Mouse (Mus musculus): ENCODE data around the gene Auts2.

The Auts2 gene

GRCm38 (mm10) chr5:131585684-131586331 lies 957.3 kb downstream of the Auts2 start:
- DNase-seq (ENCODE audit: low read depth in 2 of 2, low spot score in 2 of 2) = no peak

GRCm38 (mm10) chr5:131584260-131585135 lies 958.6 kb downstream of the Auts2 start:
- DNase-seq (ENCODE audit: low read depth in 2 of 2, low spot score in 2 of 2) = no peak

GRCm38 (mm10) chr5:131581110-131582050 lies 961.8 kb downstream of the Auts2 start:
- DNase-seq (ENCODE audit: low read depth in 2 of 2, low spot score in 2 of 2) = no peak

GRCm38 (mm10) chr5:131578737-131579136 lies 964.4 kb downstream of the Auts2 start:
- no peak for DNase-seq (ENCODE audit: low read depth in 2 of 2, low spot score in 2 of 2)

- DNase-seq (ENCODE audit: low read depth in 2 of 2, low spot score in 2 of 2) = no peak
These were observed 967.3 kb downstream of the Auts2 start for GRCm38 (mm10) chr5:131575733-131576265.

GRCm38 (mm10) chr5:131575086-131575514 lies 968.0 kb downstream of the Auts2 start:
- no peak for DNase-seq (ENCODE audit: low read depth in 2 of 2, low spot score in 2 of 2)

GRCm38 (mm10) chr5:131574469-131575085 lies 968.6 kb downstream of the Auts2 start:
- DNase-seq (ENCODE audit: low read depth in 2 of 2, low spot score in 2 of 2) = no peak

GRCm38 (mm10) chr5:131573296-131574177 lies 969.6 kb downstream of the Auts2 start:
- no peak for DNase-seq (ENCODE audit: low read depth in 2 of 2, low spot score in 2 of 2)

GRCm38 (mm10) chr5:131566032-131566431 lies 977.1 kb downstream of the Auts2 start:
- DNase-seq (ENCODE audit: low read depth in 2 of 2, low spot score in 2 of 2) = no peak

GRCm38 (mm10) chr5:131563630-131564252 lies 979.4 kb downstream of the Auts2 start:
- no peak for DNase-seq (ENCODE audit: low read depth in 2 of 2, low spot score in 2 of 2)

- DNase-seq (ENCODE audit: low read depth in 2 of 2, low spot score in 2 of 2) = no peak
These were observed 982.2 kb downstream of the Auts2 start for GRCm38 (mm10) chr5:131560773-131561560.

GRCm38 (mm10) chr5:131558403-131559174 lies 984.6 kb downstream of the Auts2 start:
- DNase-seq (ENCODE audit: low read depth in 2 of 2, low spot score in 2 of 2) = no peak

- DNase-seq (ENCODE audit: low read depth in 2 of 2, low spot score in 2 of 2) = no peak
These were observed 985.4 kb downstream of the Auts2 start for GRCm38 (mm10) chr5:131557591-131558385.

GRCm38 (mm10) chr5:131548932-131549563 lies 994.1 kb downstream of the Auts2 start:
- no peak for DNase-seq (ENCODE audit: low read depth in 2 of 2, low spot score in 2 of 2)

GRCm38 (mm10) chr5:131547926-131548325 lies 995.2 kb downstream of the Auts2 start:
- no peak for DNase-seq (ENCODE audit: low read depth in 2 of 2, low spot score in 2 of 2)

- no peak for DNase-seq (ENCODE audit: low read depth in 2 of 2, low spot score in 2 of 2)
These were observed 996.7 kb downstream of the Auts2 start for GRCm38 (mm10) chr5:131546414-131546813.

All from CD8-positive naive resting alpha-beta T cell, adult 2 months (primary cell).